Mouse (Mus musculus) liver, embryonic 13.5 days (tissue): ENCODE measurements around the gene Ttc22. TPM values are rescaled to one million over a fixed set of nuclear protein-coding genes. Genes with fewer than 3 reads are reported as not detected.

ENCODE experiments used
- polyA plus RNA-seq: library from polyadenylated mRNA; unstranded; fragments of >200 nt; fragmentation: Nextera tagmentation; extraction: Ambion mirVana; gene quantifications from 2 replicates; pipeline ENCODE4 v1.2.1, GENCODE M21; 2015

Gene Ttc22
- polyA plus RNA-seq, 1 experiment from 2014 or later: 0.03 TPM

Other genes starting within 250 kb of the Ttc22 start
- gene Pcsk9, start 158.1 kb upstream of the Ttc22 start, polyA plus RNA-seq: 66.9 and 77.0 TPM in 2 replicates
- not detected in 2 replicates for gene Bsnd, start 130.1 kb upstream of the Ttc22 start, polyA plus RNA-seq
- gene Dhcr24, start 61.4 kb upstream of the Ttc22 start, polyA plus RNA-seq: 5.4 and 6.5 TPM in 2 replicates
- 0.24 and 0.30 TPM in 2 replicates for gene Lexm, start 5.2 kb upstream of the Ttc22 start, polyA plus RNA-seq
- 5.4 and 6.7 TPM in 2 replicates for gene Pars2, start 28.6 kb downstream of the Ttc22 start, polyA plus RNA-seq
- gene Ttc4, start 56.5 kb downstream of the Ttc22 start, polyA plus RNA-seq: 37.3 and 42.1 TPM in 2 replicates
- gene Mroh7, start 108.5 kb downstream of the Ttc22 start, polyA plus RNA-seq: 0.06 and 0.15 TPM in 2 replicates
- 0.09 TPM in 1 of 2 replicates, not detected in the other for gene Fam151a, start 111.5 kb downstream of the Ttc22 start, polyA plus RNA-seq
- 5.0 TPM in 2 replicates for gene Acot11, start 182.6 kb downstream of the Ttc22 start, polyA plus RNA-seq